Mouse (Mus musculus): ENCODE measurements around the gene Elovl3. TPM values are rescaled to one million over a fixed set of nuclear protein-coding genes. Genes with fewer than 3 reads are reported as not detected.

Elovl3 gene
- polyA plus RNA-seq, 1 experiment from 2014 or later: not detected

DNA sequence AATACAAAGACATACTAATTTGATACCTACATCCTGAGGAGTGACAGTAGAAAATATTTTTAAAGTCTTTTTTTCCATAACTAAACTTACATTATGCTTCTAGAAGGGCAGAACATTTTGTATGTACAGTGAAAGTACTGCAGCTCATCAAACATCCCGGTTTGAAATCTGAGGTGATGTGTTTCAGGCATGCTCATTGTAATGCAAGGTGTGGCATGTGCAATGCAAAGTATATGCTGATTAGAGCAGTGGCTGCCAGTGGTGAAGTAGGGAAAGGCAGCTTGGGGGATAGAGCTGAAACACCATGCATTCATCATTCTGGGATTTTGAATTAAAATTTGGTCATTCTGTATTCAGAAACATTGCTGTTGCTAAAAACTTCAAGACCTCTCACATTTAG lies 38.2 kb downstream of the Elovl3 start:
- Histone ChIP-seq H3K27me3 (ENCODE audit: control insufficient read depth, insufficient read depth, low read length) (no peaks in the 10 kb centered on the region), H3K9me3 (ENCODE audit: control insufficient read depth, low read length) (no peaks in the 10 kb centered on the region), H3K36me3 (ENCODE audit: control insufficient read depth, insufficient read depth, low read length) (0 out of 2 replicates have a peak, but pooled peaks cover 4% of the 10 kb centered on the region), H3K4me3 (ENCODE audit: low read depth, low read length) (no peak overlapping the region), H3K4me1 (replicated peaks; ENCODE audit: control insufficient read depth, insufficient read depth, low read length) (no peaks in the 10 kb centered on the region), H3K9ac (ENCODE audit: low read depth, low read length) (no peak overlapping the region), H3K27ac (ENCODE audit: low read depth, low read length) (no peak overlapping the region), H3K4me2 (replicated peaks; ENCODE audit: low read depth, low read length) (no peak overlapping the region)
- ATAC-seq (ENCODE audit: low FRiP score) (no peak), DNase-seq (ENCODE audit: low spot score) (no peak)
- WGBS: 76% methylated on average over 1 of the region's 1 CpGs

DNA sequence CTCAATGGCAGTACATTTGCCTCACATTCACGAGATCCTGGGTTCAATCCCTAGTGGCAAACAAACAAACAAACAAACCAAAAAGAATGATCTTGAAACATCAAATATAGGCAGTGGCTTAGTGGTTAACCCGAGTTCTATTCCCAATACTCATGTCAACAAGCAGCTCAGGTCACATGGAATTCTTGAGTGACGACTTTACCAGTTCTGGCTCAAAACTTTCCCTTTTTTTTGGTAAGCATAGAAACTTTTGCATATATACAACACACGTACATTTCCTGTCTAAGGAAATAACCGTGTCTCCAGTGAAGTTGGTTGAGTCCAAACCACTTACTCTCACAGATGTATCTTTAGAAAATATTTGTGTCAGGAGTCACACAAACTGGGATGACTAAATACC lies 40.8 kb downstream of the Elovl3 start:
- H3K4me3 ChIP-seq (ENCODE audit: low read depth, low read length): no peak overlapping the region
- no peaks in the 10 kb centered on the region for H3K27me3 ChIP-seq (ENCODE audit: control insufficient read depth, insufficient read depth, low read length)
- H3K4me1 ChIP-seq (replicated peaks; ENCODE audit: control insufficient read depth, insufficient read depth, low read length): no peaks in the 10 kb centered on the region
- DNase-seq (ENCODE audit: low spot score): no peak
- whole genome bisulfite sequencing: 87% methylated on average over 5 of the region's 5 CpGs
- H3K9ac ChIP-seq (ENCODE audit: low read depth, low read length): no peak overlapping the region
- no peaks in the 10 kb centered on the region for H3K9me3 ChIP-seq (ENCODE audit: control insufficient read depth, low read length)
- no peak overlapping the region for H3K4me2 ChIP-seq (replicated peaks; ENCODE audit: low read depth, low read length)
- no peak overlapping the region for H3K27ac ChIP-seq (ENCODE audit: low read depth, low read length)
- ATAC-seq (ENCODE audit: low FRiP score): no peak
- H3K36me3 ChIP-seq (ENCODE audit: control insufficient read depth, insufficient read depth, low read length): no peaks in the 10 kb centered on the region

DNA sequence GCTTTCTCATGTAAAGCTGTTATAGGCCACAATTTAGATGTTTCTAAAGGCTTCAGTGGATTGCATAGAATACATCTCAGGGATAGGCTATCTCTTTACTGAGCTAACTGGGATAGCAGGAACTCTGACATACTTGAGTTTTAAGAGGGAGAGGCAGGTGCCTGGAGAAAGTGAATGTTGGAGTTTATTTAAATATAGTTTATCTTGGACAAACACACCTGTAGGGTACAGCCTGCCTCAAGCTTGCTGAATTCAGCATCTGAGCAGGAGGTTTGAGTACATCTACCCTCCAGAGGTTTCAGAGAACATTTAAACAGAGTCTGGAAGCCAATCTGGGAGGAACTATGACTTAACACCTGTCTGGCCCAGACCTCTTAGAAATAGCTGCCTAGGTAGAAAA lies 43.5 kb downstream of the Elovl3 start:
- Histone ChIP-seq H3K36me3 (ENCODE audit: control insufficient read depth, insufficient read depth, low read length) (no peaks in the 10 kb centered on the region), H3K27ac (ENCODE audit: low read depth, low read length) (no peak overlapping the region), H3K27me3 (ENCODE audit: control insufficient read depth, insufficient read depth, low read length) (no peaks in the 10 kb centered on the region), H3K4me1 (replicated peaks; ENCODE audit: control insufficient read depth, insufficient read depth, low read length) (no peaks in the 10 kb centered on the region), H3K9me3 (ENCODE audit: control insufficient read depth, low read length) (no peaks in the 10 kb centered on the region), H3K4me2 (replicated peaks; ENCODE audit: low read depth, low read length) (no peak overlapping the region), H3K9ac (ENCODE audit: low read depth, low read length) (no peak overlapping the region), H3K4me3 (ENCODE audit: low read depth, low read length) (no peak overlapping the region)
- ATAC-seq (ENCODE audit: low FRiP score): no peak
- no peak for DNase-seq (ENCODE audit: low spot score)

DNA sequence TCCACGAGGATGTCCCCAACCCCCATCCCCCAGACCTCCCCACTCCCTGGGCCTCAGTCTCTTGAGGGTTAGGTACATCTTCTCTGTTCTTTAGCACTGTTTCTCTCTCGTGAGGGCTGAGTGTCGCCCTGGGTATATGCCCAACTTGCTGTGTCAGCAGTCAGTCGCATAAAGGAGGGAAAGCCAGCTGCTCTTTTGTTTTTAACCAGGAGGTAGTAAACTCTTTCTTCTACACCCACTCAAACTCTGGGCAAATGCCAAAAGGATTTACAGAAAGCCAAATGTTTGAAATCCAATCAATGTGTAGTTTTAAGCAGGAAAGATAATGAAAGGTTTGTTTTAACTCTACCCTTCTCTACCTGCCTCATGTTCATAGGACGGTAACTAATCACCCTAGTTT lies 45.3 kb downstream of the Elovl3 start:
- Histone ChIP-seq H3K27me3 (ENCODE audit: control insufficient read depth, insufficient read depth, low read length) (no peaks in the 10 kb centered on the region), H3K27ac (ENCODE audit: low read depth, low read length) (no peak overlapping the region), H3K4me1 (replicated peaks; ENCODE audit: control insufficient read depth, insufficient read depth, low read length) (no peaks in the 10 kb centered on the region), H3K4me2 (replicated peaks; ENCODE audit: low read depth, low read length) (no peak overlapping the region), H3K9me3 (ENCODE audit: control insufficient read depth, low read length) (no peaks in the 10 kb centered on the region), H3K4me3 (ENCODE audit: low read depth, low read length) (no peak overlapping the region), H3K36me3 (ENCODE audit: control insufficient read depth, insufficient read depth, low read length) (no peaks in the 10 kb centered on the region), H3K9ac (ENCODE audit: low read depth, low read length) (no peak overlapping the region)
- ATAC-seq (ENCODE audit: low FRiP score) (no peak), DNase-seq (ENCODE audit: low spot score) (no peak)
- 59% methylated on average over 5 of the region's 5 CpGs for WGBS

DNA sequence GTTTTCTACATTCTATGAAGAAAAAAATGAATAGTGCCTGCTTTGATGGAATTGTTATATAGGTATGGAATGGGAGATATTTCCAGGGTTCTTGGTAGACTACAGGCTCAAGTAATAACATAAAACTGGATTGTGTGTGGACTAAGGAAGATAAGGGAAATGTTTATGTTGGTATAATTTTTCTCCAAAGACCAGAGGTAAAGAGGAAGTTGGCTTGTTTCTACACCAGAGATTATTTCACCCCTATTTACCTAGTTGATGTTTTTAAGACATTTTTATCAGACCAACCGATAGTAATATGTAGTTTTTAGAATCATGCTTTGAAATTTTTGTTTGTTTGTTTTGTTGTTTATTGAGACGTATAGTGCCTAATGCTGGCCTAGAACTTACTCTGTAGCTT lies 48.6 kb downstream of the Elovl3 start:
- 96% methylated on average over 2 of the region's 2 CpGs for WGBS
- Histone ChIP-seq H3K9ac (ENCODE audit: low read depth, low read length) (no peak overlapping the region), H3K4me3 (ENCODE audit: low read depth, low read length) (no peak overlapping the region), H3K4me1 (replicated peaks; ENCODE audit: control insufficient read depth, insufficient read depth, low read length) (no peaks in the 10 kb centered on the region), H3K9me3 (ENCODE audit: control insufficient read depth, low read length) (no peaks in the 10 kb centered on the region), H3K27ac (ENCODE audit: low read depth, low read length) (no peak overlapping the region), H3K27me3 (ENCODE audit: control insufficient read depth, insufficient read depth, low read length) (no peaks in the 10 kb centered on the region), H3K36me3 (ENCODE audit: control insufficient read depth, insufficient read depth, low read length) (no peaks in the 10 kb centered on the region), H3K4me2 (replicated peaks; ENCODE audit: low read depth, low read length) (no peak overlapping the region)
- no peak for ATAC-seq (ENCODE audit: low FRiP score)
- DNase-seq (ENCODE audit: low spot score): no peak

DNA sequence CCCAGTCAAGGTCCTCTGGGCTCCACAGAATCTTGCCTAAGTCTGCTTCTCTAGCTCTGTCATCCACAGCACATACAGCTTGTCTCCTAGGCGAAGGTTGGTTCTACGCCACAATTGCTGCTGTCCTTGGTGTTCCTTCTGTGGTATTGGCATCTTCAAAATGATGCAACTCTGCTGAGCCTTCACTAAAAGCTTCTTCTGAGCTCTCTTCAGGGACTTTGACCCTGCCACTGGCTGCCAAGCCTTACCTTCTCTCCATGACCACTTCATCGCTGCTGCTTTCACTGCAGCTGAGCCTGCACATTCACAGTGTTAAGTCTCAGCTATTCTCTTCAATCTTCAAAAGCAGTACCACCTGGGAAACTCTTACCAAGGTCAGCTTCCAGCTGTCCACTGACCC lies 50.5 kb downstream of the Elovl3 start:
- Histone ChIP-seq H3K4me1 (replicated peaks; ENCODE audit: control insufficient read depth, insufficient read depth, low read length) (no peaks in the 10 kb centered on the region), H3K27ac (ENCODE audit: low read depth, low read length) (no peak overlapping the region), H3K9me3 (ENCODE audit: control insufficient read depth, low read length) (no peaks in the 10 kb centered on the region), H3K4me3 (ENCODE audit: low read depth, low read length) (no peak overlapping the region), H3K36me3 (ENCODE audit: control insufficient read depth, insufficient read depth, low read length) (no peaks in the 10 kb centered on the region), H3K4me2 (replicated peaks; ENCODE audit: low read depth, low read length) (no peak overlapping the region), H3K27me3 (ENCODE audit: control insufficient read depth, insufficient read depth, low read length) (no peaks in the 10 kb centered on the region), H3K9ac (ENCODE audit: low read depth, low read length) (no peak overlapping the region)
- ATAC-seq (ENCODE audit: low FRiP score): no peak
- no peak for DNase-seq (ENCODE audit: low spot score)
- 96% methylated on average over 3 of the region's 3 CpGs for WGBS

Other genes with a start within 250 kb of the Elovl3 start
- gene Armh3, start 133.4 kb upstream of the Elovl3 start, polyA plus RNA-seq (2014; fragmentation: Nextera tagmentation; extraction: Ambion mirVana): 13.7 and 15.3 TPM in 2 replicates
- 1.0 and 1.9 TPM in 2 replicates for gene Hps6, start 128.4 kb upstream of the Elovl3 start, polyA plus RNA-seq (2014; fragmentation: Nextera tagmentation; extraction: Ambion mirVana)
- 42.7 and 45.8 TPM in 2 replicates for gene Pprc1, start 87.0 kb upstream of the Elovl3 start, polyA plus RNA-seq (2014; fragmentation: Nextera tagmentation; extraction: Ambion mirVana)
- 87.9 and 95.8 TPM in 2 replicates for gene Ldb1, start 86.7 kb upstream of the Elovl3 start, polyA plus RNA-seq (2014; fragmentation: Nextera tagmentation; extraction: Ambion mirVana)
- gene Nolc1, start 56.0 kb upstream of the Elovl3 start, polyA plus RNA-seq (2014; fragmentation: Nextera tagmentation; extraction: Ambion mirVana): 102 and 103 TPM in 2 replicates
- gene Pitx3, start 16.4 kb downstream of the Elovl3 start, polyA plus RNA-seq (2014; fragmentation: Nextera tagmentation; extraction: Ambion mirVana): 0.65 and 0.88 TPM in 2 replicates
- 43.8 and 63.0 TPM in 2 replicates for gene Gbf1, start 20.6 kb downstream of the Elovl3 start, polyA plus RNA-seq (2014; fragmentation: Nextera tagmentation; extraction: Ambion mirVana)
- 2.7 and 4.6 TPM in 2 replicates for gene Nfkb2, start 172.4 kb downstream of the Elovl3 start, polyA plus RNA-seq (2014; fragmentation: Nextera tagmentation; extraction: Ambion mirVana)
- gene Psd, start 195.3 kb downstream of the Elovl3 start, polyA plus RNA-seq (2014; fragmentation: Nextera tagmentation; extraction: Ambion mirVana): 10.0 and 11.9 TPM in 2 replicates
- 26.3 and 27.1 TPM in 2 replicates for gene Fbxl15, start 196.3 kb downstream of the Elovl3 start, polyA plus RNA-seq (2014; fragmentation: Nextera tagmentation; extraction: Ambion mirVana)
- gene Cuedc2, start 206.8 kb downstream of the Elovl3 start, polyA plus RNA-seq (2014; fragmentation: Nextera tagmentation; extraction: Ambion mirVana): 252 and 260 TPM in 2 replicates
- gene Mfsd13a, start 209.2 kb downstream of the Elovl3 start, polyA plus RNA-seq (2014; fragmentation: Nextera tagmentation; extraction: Ambion mirVana): 4.4 and 6.9 TPM in 2 replicates
- gene 2310034G01Rik, start 218.4 kb downstream of the Elovl3 start, polyA plus RNA-seq (2014; fragmentation: Nextera tagmentation; extraction: Ambion mirVana): 1.7 TPM in 2 replicates